ENCODE assay signal across 7 mouse cellular contexts in genomic region chr14:34819919-34820652, GRCm38 (mm10). TPM values are rescaled to one million over a fixed set of nuclear protein-coding genes. Genes with fewer than 3 reads are reported as not detected.
A peak's percentile ranks its signal among the peaks of the same experiment; 100 is the strongest.
DNase-seq lines count a peak whose midpoint lies in the region; ATAC-seq lines count a peak whose summit lies in the region.

Gene Grid1, plus strand, starts transcription at chr14:34820108.

- H3K9me3 ChIP-seq in megakaryocyte, embryonic 14.5 days, result peaks cover 6% of the 10 kb centered on the region; the same call in 1 of the 2 replicates
- H3K9me3 ChIP-seq in heart, embryonic 15.5 days (replicated peaks), result no peaks in the 10 kb centered on the region
- no peaks in the 10 kb centered on the region for H3K9me3 ChIP-seq in midbrain, embryonic 12.5 days

- H3K36me3 ChIP-seq in megakaryocyte, embryonic 14.5 days (replicated peaks; ENCODE audit: low read length), result no peaks in the 10 kb centered on the region
- H3K36me3 ChIP-seq in heart, embryonic 15.5 days, result no peaks in the 10 kb centered on the region
- H3K36me3 ChIP-seq in midbrain, embryonic 12.5 days, result no peaks in the 10 kb centered on the region

- DNase-seq in embryo, embryonic 10 days (ENCODE audit: low spot score), result peak; percentile 25
- DNase-seq in layer of hippocampus, postnatal 10 days (ENCODE audit: low spot score in 2 of 2), result peak; percentile 66 to 74
- DNase-seq in adipocyte (ENCODE audit: low spot score), result no peak

- no peak for ATAC-seq in megakaryocyte, adult 5-6 weeks (ENCODE audit: poor library complexity, severe bottlenecking)
- ATAC-seq in heart, embryonic 15.5 days (replicated peaks; ENCODE audit: insufficient number of reproducible peaks, insufficient read depth, low FRiP score, low read depth), result peak; percentile 21
- ATAC-seq in midbrain, embryonic 12.5 days (ENCODE audit: low FRiP score, low read depth), result peak; percentile 76

- H3K4me3 ChIP-seq in megakaryocyte, embryonic 14.5 days (replicated peaks), result peak within 1 kb of the TSS; percentile 7
- H3K4me3 ChIP-seq in heart, embryonic 15.5 days, result peak within 1 kb of the TSS; percentile 58
- peak within 1 kb of the TSS; percentile 77 for H3K4me3 ChIP-seq in midbrain, embryonic 12.5 days

- under 1% methylated on average over 72 of the region's 96 CpGs for WGBS in heart, embryonic 15.5 days
- WGBS in midbrain, embryonic 12.5 days, result under 1% methylated on average over 71 of the region's 96 CpGs

- H3K4me1 ChIP-seq in megakaryocyte, embryonic 14.5 days, result peaks cover 25% of the 10 kb centered on the region
- peaks cover 28% of the 10 kb centered on the region for H3K4me1 ChIP-seq in heart, embryonic 15.5 days (replicated peaks)
- H3K4me1 ChIP-seq in midbrain, embryonic 12.5 days, result peaks cover 34% of the 10 kb centered on the region

- peak within 1 kb of the TSS; percentile 94 for H3K4me2 ChIP-seq in heart, embryonic 15.5 days
- peak within 1 kb of the TSS; percentile 94 for H3K4me2 ChIP-seq in midbrain, embryonic 12.5 days (replicated peaks)

- peak within 1 kb of the TSS; percentile 33; the same call in 1 of the 2 replicates for H3K9ac ChIP-seq in heart, embryonic 15.5 days
- peak within 1 kb of the TSS; percentile 84 for H3K9ac ChIP-seq in midbrain, embryonic 12.5 days (replicated peaks)

- peaks cover 87% of the 10 kb centered on the region for H3K27me3 ChIP-seq in megakaryocyte, embryonic 14.5 days (replicated peaks)
- peaks cover 96% of the 10 kb centered on the region for H3K27me3 ChIP-seq in heart, embryonic 15.5 days
- peaks cover 88% of the 10 kb centered on the region for H3K27me3 ChIP-seq in midbrain, embryonic 12.5 days

- no peak within 1 kb of the TSS for H3K27ac ChIP-seq in heart, embryonic 15.5 days
- peak within 1 kb of the TSS; percentile 54; the same call in 1 of the 2 replicates for H3K27ac ChIP-seq in midbrain, embryonic 12.5 days (replicated peaks)

RNA-seq across cellular contexts. Expression of gene Grid1, which starts in this region (rescaled TPM):
- not detected in 2 replicates for polyA plus RNA-seq in megakaryocyte, embryonic 14.5 days (2012; ENCODE audit: insufficient read depth, low replicate concordance)
- total RNA-seq in megakaryocyte, adult 5-6 weeks (2015), result not detected in 2 replicates
- not detected in 2 replicates for total RNA-seq in megakaryocyte, adult 5-6 weeks (2017)
- 0.30 and 0.33 TPM in 2 replicates for polyA plus RNA-seq in heart, embryonic 15.5 days (2015; fragmentation: Nextera tagmentation; extraction: Ambion mirVana)
- 10 to 100 TPM; 48.4 to 51.1 TPM for total RNA-seq in layer of hippocampus, postnatal 10 days (2021)
- polyA plus RNA-seq in midbrain, embryonic 12.5 days (2016; fragmentation: Nextera tagmentation; extraction: Ambion mirVana), result 1.3 TPM in 2 replicates

Comparison
In these comparisons a context has a peak if more than half of its experiments do, and no peak if none do; other contexts are left out.
1. RNA of gene Grid1 (total RNA-seq): 48.4 to 51.1 TPM in layer of hippocampus, postnatal 10 days; not detected in megakaryocyte, adult 5-6 weeks; every median in the first group is over 10 times any median in the second.
2. Peak in ATAC-seq, H3K4me3 ChIP-seq, H3K9ac ChIP-seq and H3K4me2 ChIP-seq in heart, embryonic 15.5 days; RNA of the gene not detected or under 1 TPM.
3. H3K4me3 ChIP-seq: peak in every context shown above with its lines; median percentile 77 in midbrain, embryonic 12.5 days; 58 in heart, embryonic 15.5 days; 7 in megakaryocyte, embryonic 14.5 days.